Mouse (Mus musculus) spleen, postnatal 10 days (tissue): ENCODE results near the gene Drd3.

Experiments
- DNase-seq, 2 experiments: peaks; one replicate each; pipeline ENCODE4 v3.0.0; 2021 to 2022; ENCODE audit warnings: low spot score in 2 of 2

The Drd3 gene

GRCm38 (mm10) chr16:43753751-43754150 is at the start of gene Drd3:
Drd3 (plus strand) TSS chr16:43754026.
- no peak for DNase-seq

GRCm38 (mm10) chr16:43708335-43709061 is 45.3 kb upstream of the Drd3 start:
- no peak for DNase-seq

GRCm38 (mm10) chr16:43709062-43709413 is 44.8 kb upstream of the Drd3 start:
- peak in 1 of 2 experiments; percentile 23 for DNase-seq

- peak in 1 of 2 experiments; percentile 24 for DNase-seq
These were observed 44.2 kb upstream of the Drd3 start for GRCm38 (mm10) chr16:43709432-43710133.

- DNase-seq, result no peak
These were observed 43.7 kb upstream of the Drd3 start for GRCm38 (mm10) chr16:43710134-43710475.

GRCm38 (mm10) chr16:43710651-43711050 is 43.2 kb upstream of the Drd3 start:
- no peak for DNase-seq

- no peak for DNase-seq
These were observed 42.5 kb upstream of the Drd3 start for GRCm38 (mm10) chr16:43711361-43711760.

GRCm38 (mm10) chr16:43724444-43724843 is 29.4 kb upstream of the Drd3 start:
- peak in 1 of 2 experiments; percentile 37 for DNase-seq

- DNase-seq, result no peak
These were observed 24.2 kb upstream of the Drd3 start for GRCm38 (mm10) chr16:43729506-43730221.

GRCm38 (mm10) chr16:43730281-43730680 is 23.5 kb upstream of the Drd3 start:
- DNase-seq, result no peak

- no peak for DNase-seq
These were observed 21.3 kb upstream of the Drd3 start for GRCm38 (mm10) chr16:43732496-43732895.

- no peak for DNase-seq
These were observed 20.9 kb upstream of the Drd3 start for GRCm38 (mm10) chr16:43732900-43733299.

- no peak for DNase-seq
These were observed 15.9 kb upstream of the Drd3 start for GRCm38 (mm10) chr16:43737933-43738332.

- no peak for DNase-seq
These were observed 12.9 kb upstream of the Drd3 start for GRCm38 (mm10) chr16:43740936-43741335.

GRCm38 (mm10) chr16:43748424-43748823 is 5.4 kb upstream of the Drd3 start:
- no peak for DNase-seq

GRCm38 (mm10) chr16:43752900-43753299 is 926 bp upstream of the Drd3 start:
- DNase-seq, result no peak

GRCm38 (mm10) chr16:43772358-43772757 is 18.5 kb downstream of the Drd3 start:
- no peak for DNase-seq

GRCm38 (mm10) chr16:43772766-43773165 is 18.9 kb downstream of the Drd3 start:
- no peak for DNase-seq

GRCm38 (mm10) chr16:43773506-43773905 is 19.7 kb downstream of the Drd3 start:
- no peak for DNase-seq

- DNase-seq, result no peak
These were observed 23.1 kb downstream of the Drd3 start for GRCm38 (mm10) chr16:43776886-43777285.

- no peak for DNase-seq
These were observed 45.7 kb downstream of the Drd3 start for GRCm38 (mm10) chr16:43799541-43799940.

GRCm38 (mm10) chr16:43800119-43800721 is 46.4 kb downstream of the Drd3 start:
- DNase-seq, result no peak
